Comparison of ENCODE assay signal across 21 mouse cellular contexts in genomic region chr2:154642712-154643385, GRCm38 (mm10). TPM values are rescaled to one million over a fixed set of nuclear protein-coding genes. Genes with fewer than 3 reads are reported as not detected.
DNase-seq lines count a peak whose midpoint lies in the region; ATAC-seq and TF ChIP-seq lines count a peak whose summit lies in the region.
"Had no signal": no experiment of that assay in that cellular context is flagged by ENCODE, and none has a peak within 500 bp of the region (broad histone marks: within the 10 kb centered on the region; RNA-seq: fewer than 3 reads in every experiment).

No protein-coding gene starts in this region.

- intact Hi-C loops in left cerebral cortex, adult 2 months (cut with DNase I): no loop called here

- H3K27ac ChIP-seq in cerebellum, adult 2 months (ENCODE audit: insufficient read depth, low read length): no peak overlapping the region
- no peak overlapping the region for H3K27ac ChIP-seq in left cerebral cortex, adult 2 months
- peak overlapping the region; percentile 35 for H3K27ac ChIP-seq in liver, embryonic 13.5 days
- H3K27ac ChIP-seq: limb, embryonic 13.5 days; macrophage; midbrain, embryonic 13.5 days had no signal

- WGBS in cerebellum, adult 2 months: 94% methylated on average over 6 of the region's 6 CpGs
- WGBS in liver, embryonic 13.5 days (ENCODE audit: insufficient replicate concordance): 43% methylated on average over 6 of the region's 6 CpGs

- CTCF ChIA-PET in Patski (lab: Charles Lee): no interaction called here

- peaks cover 6% of the 10 kb centered on the region; the same call in 1 of the 2 replicates for H3K9me3 ChIP-seq in liver, embryonic 13.5 days (replicated peaks)

- in situ Hi-C loops in Patski (cut with MboI; ENCODE audit: low pct_unique_long_range_greater_than_20kb): no loop called here

- H3K9ac ChIP-seq in liver, embryonic 13.5 days: no peak overlapping the region
- H3K9ac ChIP-seq: limb, embryonic 13.5 days; midbrain, embryonic 13.5 days had no signal

- no peaks in the 10 kb centered on the region for H3K27me3 ChIP-seq in cerebellum, adult 2 months (ENCODE audit: control insufficient read depth, insufficient read depth, low read length)
- no peaks in the 10 kb centered on the region for H3K27me3 ChIP-seq in Patski
- no peaks in the 10 kb centered on the region for H3K27me3 ChIP-seq in liver, embryonic 13.5 days
- H3K27me3 ChIP-seq: CH12.LX; limb, embryonic 13.5 days; midbrain, embryonic 13.5 days had no signal

- no peak overlapping the region for H3K4me3 ChIP-seq in cerebellum, adult 2 months (replicated peaks; ENCODE audit: insufficient read depth, low read depth, low read length)
- H3K4me3 ChIP-seq in left cerebral cortex, adult 2 months: no peak overlapping the region
- no peak overlapping the region for H3K4me3 ChIP-seq in liver, embryonic 13.5 days (replicated peaks)
- H3K4me3 ChIP-seq: limb, embryonic 13.5 days; midbrain, embryonic 13.5 days; myocyte had no signal

- TF ChIP-seq CTCF in cerebellum, adult 2 months (IDR thresholded peaks at IDR 0.05; ENCODE audit: borderline replicate concordance, insufficient read depth, low read depth, low read length): 0 out of 2 replicates have a peak, but pooled peaks have one; percentile 10
- TF ChIP-seq CTCF in left cerebral cortex, adult 2 months (IDR thresholded peaks at IDR 0.05): peak; percentile 17
- TF ChIP-seq CTCF in Patski (IDR thresholded peaks at IDR 0.05): peak; percentile 72

- TF ChIP-seq POLR2A in cerebellum, adult 2 months (IDR thresholded peaks at IDR 0.05; ENCODE audit: borderline replicate concordance, insufficient read depth, low read length): no peak

- no peak for DNase-seq in cerebellum, adult 2 months
- DNase-seq in cerebellum, postnatal 4 days (ENCODE audit: low spot score in 2 of 2): no peak
- DNase-seq in left cerebral cortex, adult 2 months (ENCODE audit: extremely low spot score in 1 of 2, low spot score in 2 of 2): no peak
- DNase-seq in left cerebral cortex, adult 8-10 months (ENCODE audit: low spot score in 2 of 2): no peak
- DNase-seq in Patski (ENCODE audit: low read depth, low spot score): no peak
- DNase-seq in liver, embryonic 13.5 days: no peak
- no peak for DNase-seq in thymus, postnatal 10 days (ENCODE audit: low spot score in 2 of 2)
- DNase-seq: adrenal gland, adult 2 months; cerebellum, adult 18-20 months; spleen, adult 18-20 months had no signal

- no peak for ATAC-seq in Patski
- ATAC-seq in liver, embryonic 13.5 days (ENCODE audit: low read depth): peak; percentile 41; the same call in 1 of the 2 replicates
- ATAC-seq in granulocyte monocyte progenitor cell, adult 5-6 weeks (replicated peaks; ENCODE audit: poor library complexity, severe bottlenecking): no peak
- ATAC-seq: hindbrain, embryonic 16.5 days; midbrain, embryonic 13.5 days had no signal

- H3K4me2 ChIP-seq in liver, embryonic 13.5 days: no peak overlapping the region
- H3K4me2 ChIP-seq: limb, embryonic 13.5 days; midbrain, embryonic 13.5 days had no signal

- POLR2A ChIA-PET in Patski (lab: Charles Lee): no interaction called here

- no peaks in the 10 kb centered on the region for H3K4me1 ChIP-seq in cerebellum, adult 2 months (ENCODE audit: control insufficient read depth, insufficient read depth, low read length)
- H3K4me1 ChIP-seq in liver, embryonic 13.5 days (replicated peaks): peaks cover 26% of the 10 kb centered on the region
- H3K4me1 ChIP-seq: limb, embryonic 13.5 days; midbrain, embryonic 13.5 days had no signal

- H3K36me3 ChIP-seq in liver, embryonic 13.5 days: peaks cover 59% of the 10 kb centered on the region

RNA-seq across cellular contexts. Expression of gene Chmp4b, which starts 8.7 kb away (rescaled TPM):
- polyA plus RNA-seq in cerebellum, adult 2 months (2012; rRNA removed): 307 and 356 TPM in 2 replicates
- 100 to 1,000 TPM; 215 to 217 TPM for total RNA-seq in left cerebral cortex, adult 2 months (2021)
- 100 to 1,000 TPM; 201 to 231 (median 219) TPM for total RNA-seq in left cerebral cortex, adult 8-10 months (2022)
- polyA plus RNA-seq in Patski (2021): 239 TPM
- polyA plus RNA-seq in liver, embryonic 13.5 days (2015; fragmentation: Nextera tagmentation; extraction: Ambion mirVana): 15.0 and 17.5 TPM in 2 replicates
- 108 and 120 TPM in 2 replicates for total RNA-seq in granulocyte monocyte progenitor cell, adult 5-6 weeks (2014; fragmentation: Nextera tagmentation)
- total RNA-seq in granulocyte monocyte progenitor cell, adult 5-6 weeks (2017): 125 and 129 TPM in 2 replicates

RNA-seq across cellular contexts. Expression of gene 4930519P11Rik, which starts 29.6 kb away (rescaled TPM):
- polyA plus RNA-seq in cerebellum, adult 2 months (2012; rRNA removed): not detected in 2 replicates
- total RNA-seq in left cerebral cortex, adult 2 months (2021): not detected
- not detected for total RNA-seq in left cerebral cortex, adult 8-10 months (2022)
- 0.13 TPM for polyA plus RNA-seq in Patski (2021)
- not detected in 2 replicates for polyA plus RNA-seq in liver, embryonic 13.5 days (2015; fragmentation: Nextera tagmentation; extraction: Ambion mirVana)
- total RNA-seq in granulocyte monocyte progenitor cell, adult 5-6 weeks (2014; fragmentation: Nextera tagmentation): not detected in 2 replicates
- 0.52 TPM in 1 of 2 replicates, not detected in the other for total RNA-seq in granulocyte monocyte progenitor cell, adult 5-6 weeks (2017)
- total RNA-seq: CH12.LX had no signal
- polyA plus RNA-seq: cortical plate, adult 2 months; embryonic facial prominence, embryonic 14.5 days; forebrain, embryonic 11.5 days; heart, embryonic 16.5 days; macrophage had no signal

RNA-seq across cellular contexts. Expression of gene Zfp341, which starts 29.8 kb away (rescaled TPM):
- 11.5 and 13.3 TPM in 2 replicates for polyA plus RNA-seq in cerebellum, adult 2 months (2012; rRNA removed)
- total RNA-seq in left cerebral cortex, adult 2 months (2021): 10 to 100 TPM; 11.1 to 11.7 TPM
- total RNA-seq in left cerebral cortex, adult 8-10 months (2022): 10 to 100 TPM in 3 of 4 experiments, 1 to 10 TPM in 1; 9.5 to 10.9 (median 10.2) TPM
- polyA plus RNA-seq in Patski (2021): 3.1 TPM
- polyA plus RNA-seq in liver, embryonic 13.5 days (2015; fragmentation: Nextera tagmentation; extraction: Ambion mirVana): 1.9 and 2.1 TPM in 2 replicates
- 1.2 and 1.7 TPM in 2 replicates for total RNA-seq in granulocyte monocyte progenitor cell, adult 5-6 weeks (2014; fragmentation: Nextera tagmentation)
- 0.77 and 1.3 TPM in 2 replicates for total RNA-seq in granulocyte monocyte progenitor cell, adult 5-6 weeks (2017)

RNA-seq across cellular contexts. Expression of gene Pxmp4, which starts 39.3 kb away (rescaled TPM):
- polyA plus RNA-seq in cerebellum, adult 2 months (2012; rRNA removed): 14.8 and 14.9 TPM in 2 replicates
- 10 to 100 TPM; 12.8 to 14.2 TPM for total RNA-seq in left cerebral cortex, adult 2 months (2021)
- 10 to 100 TPM; 13.2 to 15.2 (median 14.1) TPM for total RNA-seq in left cerebral cortex, adult 8-10 months (2022)
- 17.0 TPM for polyA plus RNA-seq in Patski (2021)
- 26.8 and 28.9 TPM in 2 replicates for polyA plus RNA-seq in liver, embryonic 13.5 days (2015; fragmentation: Nextera tagmentation; extraction: Ambion mirVana)
- total RNA-seq in granulocyte monocyte progenitor cell, adult 5-6 weeks (2014; fragmentation: Nextera tagmentation): 8.4 and 15.5 TPM in 2 replicates
- 11.5 and 15.2 TPM in 2 replicates for total RNA-seq in granulocyte monocyte progenitor cell, adult 5-6 weeks (2017)

Comparison
In these comparisons a context has a peak if more than half of its experiments do, and no peak if none do; other contexts are left out.
1. CTCF ChIP-seq: peak in every context shown above with its lines; median percentile 72 in Patski; 17 in left cerebral cortex, adult 2 months; 10 in cerebellum, adult 2 months.